Mouse (Mus musculus): ENCODE measurements around the gene Usp47. TPM values are rescaled to one million over a fixed set of nuclear protein-coding genes. Genes with fewer than 3 reads are reported as not detected.

Usp47 gene
- polyA plus RNA-seq, 1 experiment: 6.7 TPM

- TF ChIP-seq CTCF (IDR thresholded peaks at IDR 0.05; ENCODE audit: extremely low read depth, insufficient read length, insufficient replicate concordance, low read depth, low read length) (no peak), POLR2A (IDR thresholded peaks at IDR 0.05; ENCODE audit: low read depth, low read length) (no peak)
- Histone ChIP-seq H3K27ac (ENCODE audit: insufficient read depth, low read depth, low read length) (no peak overlapping the region), H3K36me3 (ENCODE audit: control insufficient read depth, insufficient read depth, low read length) (no peaks in the 10 kb centered on the region), H3K4me3 (ENCODE audit: low read depth, low read length) (no peak overlapping the region), H3K4me1 (ENCODE audit: control insufficient read depth, insufficient read depth, insufficient read length, low read length) (no peaks in the 10 kb centered on the region), H3K27me3 (ENCODE audit: control insufficient read depth, insufficient read depth, low read length) (no peaks in the 10 kb centered on the region)
- 86% methylated on average over 4 of the region's 4 CpGs for WGBS
Measured at GRCm38 (mm10) chr7:112127954-112128353, 104.7 kb downstream of the Usp47 start.

DNA sequence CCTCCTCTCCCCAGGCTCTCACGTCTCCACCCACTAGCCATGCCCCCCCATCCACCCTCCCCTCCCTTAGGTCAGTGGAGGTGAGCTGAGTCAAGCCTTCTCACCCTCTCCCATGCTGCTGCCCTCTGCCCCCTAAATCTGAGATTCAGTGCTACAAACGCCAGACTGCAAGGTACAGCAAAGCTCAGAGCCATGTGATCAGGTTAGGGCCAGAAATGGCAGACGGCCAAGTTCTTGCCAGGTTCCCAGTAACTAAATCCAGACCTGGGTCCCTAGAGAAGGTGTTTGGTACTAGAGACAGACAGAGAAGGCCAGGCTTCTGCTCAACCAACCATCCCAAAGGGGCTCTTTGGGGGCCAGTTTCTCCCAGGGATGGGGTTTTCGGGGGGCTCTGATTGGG is 105.5 kb downstream of the Usp47 start:
- TF ChIP-seq POLR2A (IDR thresholded peaks at IDR 0.05; ENCODE audit: low read depth, low read length) (no peak), CTCF (IDR thresholded peaks at IDR 0.05; ENCODE audit: extremely low read depth, insufficient read length, insufficient replicate concordance, low read depth, low read length) (no peak)
- Histone ChIP-seq H3K27ac (ENCODE audit: insufficient read depth, low read depth, low read length) (no peak overlapping the region), H3K36me3 (ENCODE audit: control insufficient read depth, insufficient read depth, low read length) (no peaks in the 10 kb centered on the region), H3K4me3 (ENCODE audit: low read depth, low read length) (no peak overlapping the region), H3K27me3 (ENCODE audit: control insufficient read depth, insufficient read depth, low read length) (no peaks in the 10 kb centered on the region), H3K4me1 (ENCODE audit: control insufficient read depth, insufficient read depth, insufficient read length, low read length) (no peaks in the 10 kb centered on the region)
- WGBS: 50% methylated on average over 4 of the region's 4 CpGs

- Histone ChIP-seq H3K4me3 (ENCODE audit: low read depth, low read length) (no peak overlapping the region), H3K36me3 (ENCODE audit: control insufficient read depth, insufficient read depth, low read length) (no peaks in the 10 kb centered on the region), H3K27me3 (ENCODE audit: control insufficient read depth, insufficient read depth, low read length) (no peaks in the 10 kb centered on the region), H3K27ac (ENCODE audit: insufficient read depth, low read depth, low read length) (no peak overlapping the region), H3K4me1 (ENCODE audit: control insufficient read depth, insufficient read depth, insufficient read length, low read length) (no peaks in the 10 kb centered on the region)
- TF ChIP-seq POLR2A (IDR thresholded peaks at IDR 0.05; ENCODE audit: low read depth, low read length): no peak
- TF ChIP-seq CTCF (IDR thresholded peaks at IDR 0.05; ENCODE audit: extremely low read depth, insufficient read length, insufficient replicate concordance, low read depth, low read length): no peak
- WGBS: 79% methylated on average over 6 of the region's 6 CpGs
Measured at GRCm38 (mm10) chr7:112129851-112130250, 106.5 kb downstream of the Usp47 start.

DNA sequence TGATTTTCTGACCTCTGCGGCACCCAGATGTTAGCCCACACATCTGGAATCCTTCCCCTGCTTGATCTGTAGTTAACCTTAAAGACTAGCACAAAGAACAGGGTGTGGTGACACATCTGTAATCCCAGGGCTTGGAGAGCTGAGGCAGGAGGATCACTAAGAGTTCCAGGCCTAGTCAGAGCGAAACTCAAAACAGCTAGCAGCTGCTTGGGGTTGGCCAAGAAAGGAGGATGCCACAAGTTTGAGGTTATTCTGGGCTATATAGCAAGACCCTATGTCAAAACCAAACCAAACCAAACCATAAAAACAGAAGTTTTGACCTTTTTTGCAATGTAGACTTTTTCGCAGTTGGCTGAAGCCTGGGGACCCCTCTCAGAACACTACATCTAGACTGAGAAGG is 107.4 kb downstream of the Usp47 start:
- H3K27me3 ChIP-seq (ENCODE audit: control insufficient read depth, insufficient read depth, low read length): no peaks in the 10 kb centered on the region
- no peak overlapping the region for H3K27ac ChIP-seq (ENCODE audit: insufficient read depth, low read depth, low read length)
- no peaks in the 10 kb centered on the region for H3K36me3 ChIP-seq (ENCODE audit: control insufficient read depth, insufficient read depth, low read length)
- no peak for TF ChIP-seq CTCF (IDR thresholded peaks at IDR 0.05; ENCODE audit: extremely low read depth, insufficient read length, insufficient replicate concordance, low read depth, low read length)
- no peak for TF ChIP-seq POLR2A (IDR thresholded peaks at IDR 0.05; ENCODE audit: low read depth, low read length)
- 86% methylated on average over 3 of the region's 3 CpGs for WGBS
- H3K4me1 ChIP-seq (ENCODE audit: control insufficient read depth, insufficient read depth, insufficient read length, low read length): no peaks in the 10 kb centered on the region
- no peak overlapping the region for H3K4me3 ChIP-seq (ENCODE audit: low read depth, low read length)

- WGBS: 71% methylated on average over 6 of the region's 6 CpGs
- TF ChIP-seq CTCF (IDR thresholded peaks at IDR 0.05; ENCODE audit: extremely low read depth, insufficient read length, insufficient replicate concordance, low read depth, low read length) (no peak), POLR2A (IDR thresholded peaks at IDR 0.05; ENCODE audit: low read depth, low read length) (no peak)
- H3K27ac ChIP-seq (ENCODE audit: insufficient read depth, low read depth, low read length): no peak overlapping the region
- H3K27me3 ChIP-seq (ENCODE audit: control insufficient read depth, insufficient read depth, low read length): no peaks in the 10 kb centered on the region
- no peaks in the 10 kb centered on the region for H3K4me1 ChIP-seq (ENCODE audit: control insufficient read depth, insufficient read depth, insufficient read length, low read length)
- H3K36me3 ChIP-seq (ENCODE audit: control insufficient read depth, insufficient read depth, low read length): no peaks in the 10 kb centered on the region
- no peak overlapping the region for H3K4me3 ChIP-seq (ENCODE audit: low read depth, low read length)
Measured at GRCm38 (mm10) chr7:112132005-112132404, 108.7 kb downstream of the Usp47 start.

GRCm38 (mm10) chr7:112133277-112133676 is 110.0 kb downstream of the Usp47 start:
- Histone ChIP-seq H3K36me3 (ENCODE audit: control insufficient read depth, insufficient read depth, low read length) (no peaks in the 10 kb centered on the region), H3K27me3 (ENCODE audit: control insufficient read depth, insufficient read depth, low read length) (no peaks in the 10 kb centered on the region), H3K27ac (ENCODE audit: insufficient read depth, low read depth, low read length) (no peak overlapping the region), H3K4me1 (ENCODE audit: control insufficient read depth, insufficient read depth, insufficient read length, low read length) (no peaks in the 10 kb centered on the region), H3K4me3 (ENCODE audit: low read depth, low read length) (no peak overlapping the region)
- WGBS: 87% methylated on average over 5 of the region's 5 CpGs
- TF ChIP-seq CTCF (IDR thresholded peaks at IDR 0.05; ENCODE audit: extremely low read depth, insufficient read length, insufficient replicate concordance, low read depth, low read length) (no peak), POLR2A (IDR thresholded peaks at IDR 0.05; ENCODE audit: low read depth, low read length) (no peak)

DNA sequence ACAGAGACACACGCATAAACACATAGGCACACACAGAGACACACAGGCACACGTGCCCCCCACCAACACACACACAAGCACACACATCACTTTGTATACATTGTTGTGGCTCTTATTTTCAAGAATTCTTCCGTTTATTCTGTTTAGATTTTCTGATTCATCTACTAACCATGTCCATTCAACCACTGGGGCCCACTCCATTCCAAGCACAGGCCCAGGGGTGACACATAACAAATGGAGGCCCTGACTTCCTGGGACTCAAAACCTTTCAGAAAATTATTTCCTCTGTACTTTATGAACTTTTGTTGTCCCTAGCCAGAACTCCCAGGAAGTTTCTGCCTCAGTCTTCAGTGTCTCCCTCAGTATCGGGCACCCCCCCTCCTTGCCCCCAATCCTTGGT is 111.9 kb downstream of the Usp47 start:
- 85% methylated on average over 4 of the region's 4 CpGs for WGBS
- no peak for TF ChIP-seq POLR2A (IDR thresholded peaks at IDR 0.05; ENCODE audit: low read depth, low read length)
- no peak for TF ChIP-seq CTCF (IDR thresholded peaks at IDR 0.05; ENCODE audit: extremely low read depth, insufficient read length, insufficient replicate concordance, low read depth, low read length)
- H3K36me3 ChIP-seq (ENCODE audit: control insufficient read depth, insufficient read depth, low read length): no peaks in the 10 kb centered on the region
- no peaks in the 10 kb centered on the region for H3K4me1 ChIP-seq (ENCODE audit: control insufficient read depth, insufficient read depth, insufficient read length, low read length)
- no peak overlapping the region for H3K4me3 ChIP-seq (ENCODE audit: low read depth, low read length)
- H3K27ac ChIP-seq (ENCODE audit: insufficient read depth, low read depth, low read length): no peak overlapping the region
- no peaks in the 10 kb centered on the region for H3K27me3 ChIP-seq (ENCODE audit: control insufficient read depth, insufficient read depth, low read length)

GRCm38 (mm10) chr7:112136537-112136936 is 113.2 kb downstream of the Usp47 start:
- Histone ChIP-seq H3K4me1 (ENCODE audit: control insufficient read depth, insufficient read depth, insufficient read length, low read length) (no peaks in the 10 kb centered on the region), H3K27me3 (ENCODE audit: control insufficient read depth, insufficient read depth, low read length) (no peaks in the 10 kb centered on the region), H3K4me3 (ENCODE audit: low read depth, low read length) (no peak overlapping the region), H3K27ac (ENCODE audit: insufficient read depth, low read depth, low read length) (no peak overlapping the region), H3K36me3 (ENCODE audit: control insufficient read depth, insufficient read depth, low read length) (no peaks in the 10 kb centered on the region)
- WGBS: 83% methylated on average over 5 of the region's 5 CpGs
- no peak for TF ChIP-seq POLR2A (IDR thresholded peaks at IDR 0.05; ENCODE audit: low read depth, low read length)
- no peak for TF ChIP-seq CTCF (IDR thresholded peaks at IDR 0.05; ENCODE audit: extremely low read depth, insufficient read length, insufficient replicate concordance, low read depth, low read length)
